Mouse (Mus musculus) hematopoietic stem cell, adult 5-6 weeks (primary cell): ENCODE data around the gene Gnb1. TPM values are rescaled to one million over a fixed set of nuclear protein-coding genes. Genes with fewer than 3 reads are reported as not detected.
A peak's percentile ranks its signal among the peaks of the same experiment; 100 is the strongest.

Source experiments
- ATAC-seq, 2 experiments: fragments of 125-278 bp in 1 of 2; replicated peaks in 1 of 2; 2 replicates each; pipeline ENCODE4 v1.8.0; 2016 to 2017; ENCODE audit warnings: inconsistent platforms in 2 of 2, mild to moderate bottlenecking in 2 of 2, moderate number of reproducible peaks in 2 of 2, low read depth in 1 of 2, moderate TSS enrichment in 1 of 2; ENCODE audit not compliant: low FRiP score in 2 of 2, poor library complexity in 2 of 2, severe bottlenecking in 2 of 2, insufficient read depth in 1 of 2, low TSS enrichment in 1 of 2
- total RNA-seq: library from RNA; stranded (forward); fragments of 172-1452, 232-1000 nt; gene quantifications from 2 replicates; pipeline ENCODE4 v1.2.3, GENCODE M21; 2017

Gene Gnb1
- total RNA-seq, 1 experiment from 2014 or later = 236 TPM

GRCm38 (mm10) chr4:155481381-155482124, 9.6 kb upstream of the Gnb1 start:
- ATAC-seq = peak; percentile 77 to 93

- ATAC-seq = no peak
Observed at GRCm38 (mm10) chr4:155482125-155482480, 9.1 kb upstream of the Gnb1 start.

GRCm38 (mm10) chr4:155482733-155483540, 8.2 kb upstream of the Gnb1 start:
- ATAC-seq = no peak

GRCm38 (mm10) chr4:155485521-155485920, 5.6 kb upstream of the Gnb1 start:
- no peak for ATAC-seq

- ATAC-seq = peak; percentile 66 to 73
Observed at GRCm38 (mm10) chr4:155487746-155488145, 3.4 kb upstream of the Gnb1 start.

GRCm38 (mm10) chr4:155488232-155489025, 2.7 kb upstream of the Gnb1 start:
- no peak for ATAC-seq

- no peak for ATAC-seq
Observed at GRCm38 (mm10) chr4:155489101-155489970, 1.8 kb upstream of the Gnb1 start.

- ATAC-seq = no peak
Observed at GRCm38 (mm10) chr4:155490456-155490855, 705 bp upstream of the Gnb1 start.

GRCm38 (mm10) chr4:155491529-155492130, 469 bp downstream of the Gnb1 start:
- ATAC-seq = no peak

GRCm38 (mm10) chr4:155492131-155492633, 1.0 kb downstream of the Gnb1 start:
- peak; percentile 30; a peak in 2 of 4 replicates for ATAC-seq

GRCm38 (mm10) chr4:155494891-155495290, 3.7 kb downstream of the Gnb1 start:
- ATAC-seq = no peak

GRCm38 (mm10) chr4:155497963-155498362, 6.8 kb downstream of the Gnb1 start:
- ATAC-seq = no peak

GRCm38 (mm10) chr4:155501126-155501525, 10.0 kb downstream of the Gnb1 start:
- ATAC-seq = no peak

- ATAC-seq = peak; percentile 71 to 78
Observed at GRCm38 (mm10) chr4:155505067-155505466, 13.9 kb downstream of the Gnb1 start.

GRCm38 (mm10) chr4:155505671-155506295, 14.6 kb downstream of the Gnb1 start:
- ATAC-seq = no peak

GRCm38 (mm10) chr4:155508614-155509013, 17.5 kb downstream of the Gnb1 start:
- no peak for ATAC-seq
